Mouse (Mus musculus) CH12.LX (cell line): Measurements from ENCODE around the gene Selenoo.

Experiments
- EP300 ChIP-seq: IDR thresholded peaks from 2 replicates; pipeline ENCODE4 v1.6.1; 2011; ENCODE audit warnings: low read length, improper control_type of control experiment
- MAZ ChIP-seq: IDR thresholded peaks from 2 replicates; pipeline ENCODE4 v1.6.1; 2012; ENCODE audit warnings: low read depth, mild to moderate bottlenecking, inconsistent platforms, low read length, improper control_type of control experiment, moderate library complexity
- POLR2AphosphoS2 ChIP-seq: IDR thresholded peaks from 2 replicates; pipeline ENCODE4 v1.6.1; 2011; ENCODE audit warnings: low read depth, low read length, improper control_type of control experiment
- USF1 ChIP-seq: IDR thresholded peaks from 2 replicates; pipeline ENCODE4 v1.6.1; 2014; ENCODE audit warnings: low read depth, mild to moderate bottlenecking, inconsistent platforms, low read length, improper control_type of control experiment
- ZMIZ1 ChIP-seq: IDR thresholded peaks from 2 replicates; pipeline ENCODE4 v1.6.1; 2012; ENCODE audit warnings: low read depth, mild to moderate bottlenecking, inconsistent platforms, low read length, improper control_type of control experiment

DNA sequence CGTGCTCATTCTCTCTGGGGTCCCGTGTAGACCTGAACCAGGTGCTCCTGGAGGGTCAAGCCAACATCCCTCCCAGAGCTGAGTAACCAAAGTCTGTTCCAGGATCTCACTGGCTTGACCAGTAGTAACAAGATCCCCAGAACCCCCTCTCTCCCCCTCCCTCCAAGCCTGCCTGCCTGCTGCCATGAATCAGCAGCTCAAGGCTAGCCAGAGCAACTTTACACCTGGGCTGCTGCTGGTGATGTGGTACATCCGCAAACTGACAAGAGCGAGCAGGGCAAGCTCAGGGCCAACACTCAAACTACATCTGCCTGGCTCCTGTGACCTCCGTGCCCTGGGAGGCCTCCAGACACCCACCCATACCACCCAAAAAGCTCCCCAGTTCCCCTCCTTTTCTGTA, 52.6 kb downstream of the Selenoo start:
- TF ChIP-seq EP300: no peak
- TF ChIP-seq ZMIZ1: no peak
- no peak for TF ChIP-seq POLR2AphosphoS2
- no peak for TF ChIP-seq USF1
- TF ChIP-seq MAZ: no peak
